ENCODE assay signal across 9 mouse cellular contexts in the genomic region with DNA sequence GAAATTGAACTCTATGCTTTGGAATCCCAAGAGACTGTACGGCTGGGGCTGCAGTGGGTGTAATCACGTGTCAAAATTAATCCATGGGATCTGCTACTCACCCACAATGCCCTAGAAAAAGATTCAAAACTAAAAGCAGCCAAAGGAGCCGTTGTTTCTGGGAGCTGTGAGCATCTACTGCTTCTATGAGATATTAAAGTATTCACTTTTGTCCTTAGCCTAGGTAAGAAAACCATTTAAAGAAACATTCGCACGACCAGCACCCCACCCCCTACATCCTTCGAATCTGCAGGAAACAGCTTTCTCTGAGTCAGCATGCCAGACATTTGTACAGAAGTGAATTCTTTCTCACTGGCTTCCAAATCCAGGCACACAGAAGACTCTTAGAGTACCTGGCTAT.
A peak's percentile ranks its signal among the peaks of the same experiment; 100 is the strongest.
DNase-seq lines count a peak whose midpoint lies in the region; ATAC-seq and TF ChIP-seq lines count a peak whose summit lies in the region.
"Had no signal": no experiment of that assay in that cellular context is flagged by ENCODE, and none has a peak within 500 bp of the region (broad histone marks: within the 10 kb centered on the region; RNA-seq: fewer than 3 reads in every experiment).

No protein-coding gene starts in this region.

- H3K4me1 ChIP-seq in kidney, postnatal 0 days (replicated peaks; ENCODE audit: insufficient read depth, low read length), result no peaks in the 10 kb centered on the region; the same call in 1 of the 2 replicates

- H3K4me2 ChIP-seq in kidney, postnatal 0 days (ENCODE audit: low read length), result no peak overlapping the region
- H3K4me2 ChIP-seq: embryonic facial prominence, embryonic 12.5 days had no signal

- WGBS in kidney, postnatal 0 days, result 59% methylated on average over 6 of the region's 6 CpGs

- H3K4me3 ChIP-seq in kidney, postnatal 0 days (replicated peaks; ENCODE audit: low read depth, low read length), result no peak overlapping the region
- H3K4me3 ChIP-seq: embryonic facial prominence, embryonic 12.5 days had no signal

- H3K9me3 ChIP-seq in kidney, postnatal 0 days (replicated peaks; ENCODE audit: low read length), result no peaks in the 10 kb centered on the region
- H3K9me3 ChIP-seq: embryonic facial prominence, embryonic 12.5 days had no signal

- no peak for ATAC-seq in kidney, postnatal 0 days (replicated peaks; ENCODE audit: low FRiP score, low read depth)

- no peaks in the 10 kb centered on the region for H3K36me3 ChIP-seq in kidney, postnatal 0 days (ENCODE audit: insufficient read depth, low read length)
- H3K36me3 ChIP-seq: embryonic facial prominence, embryonic 12.5 days had no signal

- no peak for TF ChIP-seq CTCF in kidney, postnatal 0 days (IDR thresholded peaks at IDR 0.05; ENCODE audit: low read depth)

- no peak overlapping the region for H3K27ac ChIP-seq in kidney, postnatal 0 days
- H3K27ac ChIP-seq: embryonic facial prominence, embryonic 12.5 days had no signal

- peak; percentile 18 for DNase-seq in kidney, postnatal 0 days (ENCODE audit: low spot score)
- DNase-seq in kidney, postnatal 10 days, result no peak
- peak; percentile 58 for DNase-seq in NIH3T3 (ENCODE audit: low read depth)
- DNase-seq in fibroblast of lung, adult 2 months (ENCODE audit: low read depth), result peak; percentile 41
- DNase-seq in right cerebral cortex, postnatal 36 days (ENCODE audit: low spot score in 2 of 2), result peak; percentile 16 to 48
- DNase-seq in testis, postnatal 14 days (ENCODE audit: low spot score), result no peak
- DNase-seq in layer of hippocampus, adult 9-11 months, result no peak
- DNase-seq: cerebellum, adult 11-12 months had no signal

- H3K27me3 ChIP-seq in kidney, postnatal 0 days (ENCODE audit: insufficient read depth, low read length), result no peaks in the 10 kb centered on the region
- H3K27me3 ChIP-seq: embryonic facial prominence, embryonic 12.5 days had no signal

- H3K9ac ChIP-seq in kidney, postnatal 0 days (ENCODE audit: low read depth, low read length), result no peak overlapping the region
- H3K9ac ChIP-seq: embryonic facial prominence, embryonic 12.5 days had no signal

Comparison
In these comparisons a context has a peak if more than half of its experiments do, and no peak if none do; other contexts are left out.
1. DNase-seq: peak in kidney, postnatal 0 days (single experiment), NIH3T3 (single experiment), fibroblast of lung, adult 2 months (single experiment) and right cerebral cortex, postnatal 36 days (2 of 2); none in kidney, postnatal 10 days (single experiment), testis, postnatal 14 days (single experiment) and layer of hippocampus, adult 9-11 months (single experiment).